Mouse (Mus musculus) heart, embryonic 13.5 days (tissue): ENCODE measurements around the gene Megf6. TPM values are rescaled to one million over a fixed set of nuclear protein-coding genes. Genes with fewer than 3 reads are reported as not detected.

Experiments used
- ATAC-seq: fragments of 200-750 bp; cut with Nextera tagmentation; 2 replicates; pipeline ENCODE4 v1.8.0; 2017; ENCODE audit warnings: moderate TSS enrichment; ENCODE audit not compliant: insufficient number of reproducible peaks, low FRiP score, low TSS enrichment; ENCODE audit errors: extremely low read depth
- H3K27ac ChIP-seq: fragments of 300-500 bp; sonication (generic); replicated peaks from 2 replicates; pipeline ENCODE4 v1.5.1; 2015; ENCODE audit warnings: moderate library complexity, mild to moderate bottlenecking, inconsistent platforms
- H3K27me3 ChIP-seq: fragments of 300-500 bp; sonication (generic); replicated peaks from 2 replicates; pipeline ENCODE4 v1.6.1; 2015; ENCODE audit warnings: mild to moderate bottlenecking, inconsistent platforms
- H3K36me3 ChIP-seq: fragments of 300-500 bp; sonication (generic); 2 replicates; pipeline ENCODE4 v1.6.1; 2015; ENCODE audit warnings: mild to moderate bottlenecking, inconsistent platforms
- H3K4me1 ChIP-seq: fragments of 300-500 bp; sonication (generic); 2 replicates; pipeline ENCODE4 v1.6.1; 2015; ENCODE audit warnings: inconsistent platforms
- H3K4me2 ChIP-seq: fragments of 300-500 bp; sonication (generic); 2 replicates; pipeline ENCODE4 v1.6.1; 2015; ENCODE audit warnings: inconsistent platforms, mild to moderate bottlenecking, moderate library complexity
- H3K4me3 ChIP-seq: fragments of 300-500 bp; sonication (generic); 2 replicates; pipeline ENCODE4 v1.5.1; 2015; ENCODE audit warnings: moderate library complexity, mild to moderate bottlenecking, inconsistent platforms
- H3K9ac ChIP-seq: fragments of 300-500 bp; sonication (generic); 2 replicates; pipeline ENCODE4 v1.6.1; 2015; ENCODE audit warnings: inconsistent platforms, mild to moderate bottlenecking, moderate library complexity
- H3K9me3 ChIP-seq: fragments of 300-500 bp; sonication (generic); 2 replicates; pipeline ENCODE4 v1.6.1; 2016; ENCODE audit warnings: inconsistent platforms
- WGBS: fragments of 180-500 bp; shearing (Covaris S2); methylation state at CpG from one replicate; pipeline ENCODE4 v1.1.7; 2015; ENCODE audit warnings: mixed read lengths; 5-methylcytosine and 5-hydroxymethylcytosine counted together
- polyA plus RNA-seq: library from polyadenylated mRNA; unstranded; fragments of >200 nt; fragmentation: Nextera tagmentation; extraction: Ambion mirVana; gene quantifications from 2 replicates; pipeline ENCODE4 v1.2.1, GENCODE M21; 2015

Megf6 gene
- polyA plus RNA-seq, 1 experiment from 2014 or later, result 28.4 TPM

- Histone ChIP-seq H3K4me3 (no peak overlapping the region), H3K4me2 (no peak overlapping the region), H3K27me3 (0 out of 2 replicates have a peak, but pooled peaks cover 3% of the 10 kb centered on the region), H3K9me3 (no peaks in the 10 kb centered on the region), H3K9ac (0 out of 2 replicates have a peak overlapping the region, but pooled peaks have one; percentile 50), H3K27ac (peak overlapping the region; percentile 75), H3K4me1 (peaks cover 45% of the 10 kb centered on the region), H3K36me3 (no peaks in the 10 kb centered on the region)
- WGBS, result 7% methylated on average over 5 of the region's 5 CpGs
- ATAC-seq, result no peak
These were observed 43.5 kb downstream of the Megf6 start for GRCm38 (mm10) chr4:154214075-154214474.

GRCm38 (mm10) chr4:154217711-154218350, 47.3 kb downstream of the Megf6 start:
- Histone ChIP-seq H3K4me3 (no peak overlapping the region), H3K4me2 (no peak overlapping the region), H3K4me1 (peaks cover 48% of the 10 kb centered on the region), H3K36me3 (no peaks in the 10 kb centered on the region), H3K9me3 (no peaks in the 10 kb centered on the region), H3K27ac (no peak overlapping the region), H3K27me3 (no peaks in the 10 kb centered on the region), H3K9ac (no peak overlapping the region)
- ATAC-seq, result no peak
- 46% methylated on average over 7 of the region's 7 CpGs for WGBS

- peaks cover 61% of the 10 kb centered on the region for H3K4me1 ChIP-seq
These were observed 52.2 kb downstream of the Megf6 start for GRCm38 (mm10) chr4:154222773-154223172.

GRCm38 (mm10) chr4:154224267-154224969, 53.9 kb downstream of the Megf6 start:
- Histone ChIP-seq H3K9ac (peak overlapping the region; percentile 50; the same call in 1 of the 2 replicates), H3K27ac (peak overlapping the region; percentile 64), H3K4me1 (peaks cover 73% of the 10 kb centered on the region)

More at GRCm38 (mm10) chr4:154222773-154223172, 52.2 kb downstream of the Megf6 start:
- ATAC-seq, result no peak
- Histone ChIP-seq H3K4me2 (no peak overlapping the region), H3K27me3 (0 out of 2 replicates have a peak, but pooled peaks cover 7% of the 10 kb centered on the region), H3K36me3 (no peaks in the 10 kb centered on the region), H3K4me3 (no peak overlapping the region), H3K9ac (no peak overlapping the region), H3K9me3 (no peaks in the 10 kb centered on the region), H3K27ac (no peak overlapping the region)
- 49% methylated on average over 6 of the region's 6 CpGs for WGBS

GRCm38 (mm10) chr4:154224970-154225309, 54.4 kb downstream of the Megf6 start:
- WGBS, result 55% methylated on average over 9 of the region's 9 CpGs

More at GRCm38 (mm10) chr4:154224267-154224969, 53.9 kb downstream of the Megf6 start:
- H3K36me3 ChIP-seq, result no peaks in the 10 kb centered on the region
- H3K27me3 ChIP-seq, result 0 out of 2 replicates have a peak, but pooled peaks cover 7% of the 10 kb centered on the region
- no peaks in the 10 kb centered on the region for H3K9me3 ChIP-seq
- ATAC-seq, result peak; percentile 32; the same call in 1 of the 2 replicates
- no peak overlapping the region for H3K4me2 ChIP-seq
- no peak overlapping the region for H3K4me3 ChIP-seq
- WGBS, result 21% methylated on average over 6 of the region's 6 CpGs

GRCm38 (mm10) chr4:154226678-154227077, 56.1 kb downstream of the Megf6 start:
- no peak for ATAC-seq
- Histone ChIP-seq H3K4me3 (no peak overlapping the region), H3K27ac (peak overlapping the region; percentile 41; the same call in 1 of the 2 replicates), H3K9ac (no peak overlapping the region), H3K9me3 (no peaks in the 10 kb centered on the region), H3K4me2 (no peak overlapping the region), H3K27me3 (0 out of 2 replicates have a peak, but pooled peaks cover 7% of the 10 kb centered on the region), H3K4me1 (peaks cover 84% of the 10 kb centered on the region), H3K36me3 (no peaks in the 10 kb centered on the region)
- 72% methylated on average over 11 of the region's 11 CpGs for WGBS

More at GRCm38 (mm10) chr4:154224970-154225309, 54.4 kb downstream of the Megf6 start:
- ATAC-seq, result no peak
- Histone ChIP-seq H3K4me3 (no peak overlapping the region), H3K4me2 (no peak overlapping the region), H3K9me3 (no peaks in the 10 kb centered on the region), H3K9ac (no peak overlapping the region), H3K27ac (peak overlapping the region; percentile 64), H3K27me3 (0 out of 2 replicates have a peak, but pooled peaks cover 7% of the 10 kb centered on the region), H3K4me1 (peaks cover 72% of the 10 kb centered on the region), H3K36me3 (no peaks in the 10 kb centered on the region)

- WGBS, result 21% methylated on average over 11 of the region's 11 CpGs
- H3K9me3 ChIP-seq, result no peaks in the 10 kb centered on the region
- no peak overlapping the region for H3K4me3 ChIP-seq
- ATAC-seq, result no peak
- no peak overlapping the region; the same call in 1 of the 2 replicates for H3K9ac ChIP-seq
- peak overlapping the region; percentile 41 for H3K27ac ChIP-seq
- 0 out of 2 replicates have a peak, but pooled peaks cover 4% of the 10 kb centered on the region for H3K27me3 ChIP-seq
- peaks cover 84% of the 10 kb centered on the region for H3K4me1 ChIP-seq
- no peak overlapping the region for H3K4me2 ChIP-seq
- H3K36me3 ChIP-seq, result no peaks in the 10 kb centered on the region
These were observed 57.8 kb downstream of the Megf6 start for GRCm38 (mm10) chr4:154228336-154228735.

- H3K36me3 ChIP-seq, result no peaks in the 10 kb centered on the region
- H3K27me3 ChIP-seq, result no peaks in the 10 kb centered on the region
- no peak for ATAC-seq
- peaks cover 84% of the 10 kb centered on the region for H3K4me1 ChIP-seq
- H3K27ac ChIP-seq, result no peak overlapping the region
- no peak overlapping the region for H3K9ac ChIP-seq
- H3K9me3 ChIP-seq, result no peaks in the 10 kb centered on the region
- 85% methylated on average over 9 of the region's 9 CpGs for WGBS
- no peak overlapping the region for H3K4me3 ChIP-seq
- no peak overlapping the region for H3K4me2 ChIP-seq
These were observed 59.0 kb downstream of the Megf6 start for GRCm38 (mm10) chr4:154229569-154229968.

GRCm38 (mm10) chr4:154231380-154231779, 60.9 kb downstream of the Megf6 start:
- Histone ChIP-seq H3K36me3 (no peaks in the 10 kb centered on the region), H3K4me1 (peaks cover 85% of the 10 kb centered on the region), H3K9me3 (no peaks in the 10 kb centered on the region), H3K9ac (no peak overlapping the region), H3K4me2 (no peak overlapping the region), H3K27me3 (no peaks in the 10 kb centered on the region), H3K4me3 (no peak overlapping the region), H3K27ac (no peak overlapping the region)
- WGBS, result 78% methylated on average over 7 of the region's 7 CpGs
- ATAC-seq, result no peak

- Histone ChIP-seq H3K36me3 (no peaks in the 10 kb centered on the region), H3K4me2 (no peak overlapping the region), H3K9ac (no peak overlapping the region), H3K27ac (0 out of 2 replicates have a peak overlapping the region, but pooled peaks have one; percentile 10), H3K27me3 (no peaks in the 10 kb centered on the region), H3K4me3 (no peak overlapping the region), H3K9me3 (no peaks in the 10 kb centered on the region), H3K4me1 (peaks cover 87% of the 10 kb centered on the region)
- ATAC-seq, result no peak
- 26% methylated on average over 4 of the region's 4 CpGs for WGBS
These were observed 61.8 kb downstream of the Megf6 start for GRCm38 (mm10) chr4:154232295-154232694.

- Histone ChIP-seq H3K27ac (no peak overlapping the region), H3K9ac (no peak overlapping the region), H3K36me3 (no peaks in the 10 kb centered on the region), H3K9me3 (no peaks in the 10 kb centered on the region), H3K4me2 (no peak overlapping the region), H3K4me3 (no peak overlapping the region), H3K4me1 (peaks cover 70% of the 10 kb centered on the region), H3K27me3 (peaks cover 12% of the 10 kb centered on the region; the same call in 1 of the 2 replicates)
- no peak for ATAC-seq
- WGBS, result 78% methylated on average over 3 of the region's 3 CpGs
These were observed 65.5 kb downstream of the Megf6 start for GRCm38 (mm10) chr4:154236001-154236400.
